Mouse (Mus musculus) gastrocnemius, postnatal 25 days (tissue): Measurements from ENCODE around the gene Zfp72. TPM values are rescaled to one million over a fixed set of nuclear protein-coding genes. Genes with fewer than 3 reads are reported as not detected.

ENCODE experiments used
- DNase-seq: peaks from one replicate; pipeline ENCODE4 v3.0.0; 2022
- long read RNA-seq, 2 experiments: library from polyadenylated mRNA; stranded (forward); transcript quantifications; one replicate each; pipeline ENCODE4 v2.0.0; 2021
- microRNA-seq, 2 experiments: library from miRNA; unstranded; fragments of <30 nt; microRNA quantifications; one replicate each; pipeline ENCODE4 v1.2.0; 2021; ENCODE audit warnings: borderline replicate concordance in 2 of 2
- total RNA-seq, 2 experiments: library from RNA; stranded (reverse); gene quantifications; 1 replicate in 1 of 2; 2 replicates in 1 of 2; pipeline ENCODE4 v1.2.3; 2021

The Zfp72 gene
- total RNA-seq, result 1 to 10 TPM; 2.6 to 2.7 TPM
- long read RNA-seq, experiment 1, result 0 reads
- long read RNA-seq, experiment 2, result 0 reads

DNA sequence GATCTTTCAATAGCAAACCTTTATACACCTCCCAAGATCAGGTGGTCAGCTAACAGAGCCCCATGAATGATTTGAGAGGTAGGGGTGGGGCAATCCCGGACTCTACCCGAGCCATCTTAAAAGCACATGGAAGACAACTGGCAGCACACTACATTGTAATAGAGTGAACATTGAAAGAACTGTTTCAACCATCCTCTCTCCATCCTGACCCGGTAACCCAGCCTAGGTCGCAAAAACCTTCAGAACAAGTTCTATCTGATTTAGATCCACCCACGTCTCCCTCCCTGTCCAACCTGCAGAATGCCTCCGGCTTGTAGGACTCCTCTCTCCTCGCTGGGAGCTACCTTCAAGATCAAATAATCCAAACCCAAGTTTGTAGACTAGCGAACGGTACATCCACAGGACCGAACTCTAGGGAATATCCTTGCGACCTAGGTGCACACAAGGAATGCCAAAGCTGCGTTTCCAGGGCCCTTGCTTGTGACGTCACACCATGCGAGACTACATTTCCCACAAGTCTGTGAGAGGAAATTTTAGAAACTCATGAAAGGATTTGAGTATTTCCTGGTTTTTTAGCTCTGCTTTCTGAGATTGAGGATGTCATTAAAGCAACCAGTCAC, at the start of gene Zfp72:
Zfp72 (minus strand) TSS at position 466 of the 620 bp plus-strand sequence.
- peak; percentile 36 for DNase-seq

DNA sequence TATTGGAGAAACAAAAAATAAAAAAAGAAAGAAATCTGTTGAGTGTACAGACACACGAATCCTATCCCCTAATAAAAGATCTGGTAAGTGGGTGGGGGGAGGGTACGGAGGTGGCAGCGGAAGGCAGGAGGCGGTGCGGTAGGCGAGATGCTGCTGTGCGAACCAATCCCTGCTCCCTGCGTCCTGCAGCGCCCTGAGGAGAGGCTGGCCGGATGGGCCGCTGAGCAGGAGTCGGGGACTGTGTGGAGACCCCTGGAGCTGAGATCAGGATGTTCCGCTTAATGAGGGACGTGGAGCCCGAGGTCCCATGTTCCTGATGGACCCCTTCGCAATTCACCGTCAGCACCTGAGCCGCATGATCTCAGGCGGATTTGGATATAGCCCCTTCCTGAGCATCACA, 49.3 kb upstream of the Zfp72 start:
- DNase-seq, result no peak

GRCm38 (mm10) chr13:74399298-74399839, 8.7 kb upstream of the Zfp72 start, which contains the start of gene Ftl1-ps1:
Gene Ftl1-ps1 (plus strand): TSS chr13:74399694.
- no peak for DNase-seq

GRCm38 (mm10) chr13:74391156-74391555, 520 bp upstream of the Zfp72 start:
- no peak for DNase-seq

DNA sequence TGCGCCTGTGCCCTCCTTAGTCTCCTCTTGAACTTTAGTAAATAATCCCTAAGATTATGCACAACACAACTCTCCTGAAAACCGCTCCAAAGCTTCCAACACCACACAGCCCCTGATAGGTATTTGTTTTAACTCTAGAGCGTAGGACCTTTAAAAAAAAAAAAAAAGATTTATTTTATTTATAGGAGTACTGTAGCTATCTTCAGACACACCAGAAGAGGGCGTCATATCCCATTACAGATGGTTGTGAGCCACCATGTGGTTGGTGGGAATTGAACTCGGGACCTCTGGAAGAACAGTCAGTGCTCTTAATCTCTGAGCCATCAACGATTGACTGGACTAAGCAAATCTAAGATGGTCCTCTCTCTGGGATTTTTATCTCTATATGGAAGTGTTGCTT, 906 bp downstream of the Zfp72 start:
- no peak for DNase-seq

DNA sequence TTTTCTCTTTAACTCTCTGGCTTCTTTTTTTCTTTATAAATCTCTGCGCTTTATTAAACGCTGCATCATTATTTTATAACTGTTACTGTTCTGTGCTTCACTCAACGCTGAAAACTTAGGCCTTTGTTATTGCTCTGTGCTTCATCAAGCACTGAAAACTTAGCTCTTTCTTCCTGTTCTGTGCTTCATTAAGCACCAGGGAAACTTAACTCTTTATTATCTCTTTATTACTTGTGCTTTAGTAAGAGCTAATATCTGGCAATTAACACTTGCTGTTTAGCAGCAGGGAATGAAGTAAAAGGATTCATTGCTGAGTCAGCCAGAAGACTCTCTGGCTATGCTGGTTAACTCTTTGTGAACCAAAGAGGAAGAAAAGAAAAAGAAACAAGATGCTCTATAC, 8.3 kb downstream of the Zfp72 start:
- DNase-seq, result no peak

DNA sequence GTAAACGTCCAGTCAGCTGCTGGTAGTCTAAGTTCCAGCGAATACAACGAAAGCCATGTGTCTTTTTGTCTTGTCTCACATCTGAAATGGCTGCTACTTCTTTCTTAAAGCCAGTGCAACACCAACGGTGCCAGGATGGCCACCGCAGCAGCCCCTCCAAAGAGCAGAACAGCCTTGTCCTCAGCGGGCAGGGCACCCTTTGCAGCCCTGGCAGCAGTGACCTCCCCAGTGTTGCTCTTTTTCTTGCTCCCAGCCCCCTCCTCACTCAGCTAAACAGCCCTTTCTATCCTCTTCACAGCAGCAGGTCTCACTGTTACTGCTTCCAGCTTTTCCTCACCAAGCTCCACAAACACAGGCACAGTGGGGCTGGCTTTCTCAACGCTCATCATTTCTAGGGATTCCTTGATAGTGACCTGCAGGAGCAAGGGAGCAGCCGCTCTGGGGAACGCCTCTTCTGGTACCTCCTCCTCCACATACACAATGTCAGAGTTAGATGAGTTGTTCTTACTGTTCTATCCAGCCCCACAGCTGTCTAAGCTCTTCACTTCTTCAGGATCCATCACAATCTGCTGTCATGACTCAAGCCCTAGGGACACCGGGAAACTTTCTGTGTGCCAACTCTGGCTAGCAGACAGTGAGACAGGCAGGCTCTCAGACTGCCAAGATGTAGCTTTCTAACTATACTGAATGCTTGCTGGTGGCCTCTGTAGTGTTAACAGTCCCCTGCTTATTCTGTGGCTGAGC, 8.9 kb downstream of the Zfp72 start:
- no peak for DNase-seq

GRCm38 (mm10) chr13:74363859-74364235, 26.8 kb downstream of the Zfp72 start, which contains the start of gene Lrrc14b:
Gene Lrrc14b (minus strand): TSS chr13:74364005.
- peak; percentile 76 for DNase-seq

GRCm38 (mm10) chr13:74363176-74363858, 27.3 kb downstream of the Zfp72 start:
- DNase-seq, result peak; percentile 57

DNA sequence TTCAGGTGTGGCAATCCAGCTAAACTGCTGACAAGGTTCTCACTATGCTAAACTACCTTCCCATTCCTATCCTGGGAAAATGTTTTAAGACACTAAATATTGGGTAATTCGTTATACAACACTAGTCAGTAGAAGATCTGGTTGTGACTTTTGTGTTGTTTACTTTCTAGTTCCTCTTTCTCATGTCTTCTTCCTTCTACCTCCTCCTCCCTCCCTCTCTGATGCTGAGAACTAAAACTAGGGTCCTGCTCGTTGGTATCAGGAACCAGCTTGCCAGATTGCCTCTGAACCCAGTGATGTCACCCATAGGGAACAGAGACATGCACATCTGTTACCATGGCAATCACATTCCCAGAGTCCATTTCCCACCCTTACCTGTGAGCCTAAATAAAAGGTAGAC, 28.4 kb downstream of the Zfp72 start:
- DNase-seq, result no peak

DNA sequence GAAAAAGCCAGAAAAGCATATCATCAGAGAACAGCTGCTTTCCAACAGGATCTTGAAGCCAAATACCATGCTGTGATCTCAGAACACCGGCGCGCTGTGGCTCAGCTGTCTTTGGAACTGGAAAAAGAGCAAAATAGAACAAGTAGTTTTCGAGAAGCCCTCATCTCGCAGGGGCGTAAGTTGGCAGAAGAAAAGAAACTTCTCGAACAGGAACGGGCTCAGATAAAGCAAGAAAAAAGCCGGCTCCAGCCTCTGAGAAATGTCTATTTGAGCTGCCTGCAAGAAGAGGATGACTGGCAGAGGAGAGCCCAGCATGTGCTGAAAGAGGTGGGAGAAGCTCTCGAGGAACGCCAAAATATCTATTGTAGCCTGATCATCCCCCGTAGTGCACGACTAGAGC, 34.1 kb downstream of the Zfp72 start:
- no peak for DNase-seq

GRCm38 (mm10) chr13:74350435-74350906, 40.2 kb downstream of the Zfp72 start:
- DNase-seq, result no peak

DNA sequence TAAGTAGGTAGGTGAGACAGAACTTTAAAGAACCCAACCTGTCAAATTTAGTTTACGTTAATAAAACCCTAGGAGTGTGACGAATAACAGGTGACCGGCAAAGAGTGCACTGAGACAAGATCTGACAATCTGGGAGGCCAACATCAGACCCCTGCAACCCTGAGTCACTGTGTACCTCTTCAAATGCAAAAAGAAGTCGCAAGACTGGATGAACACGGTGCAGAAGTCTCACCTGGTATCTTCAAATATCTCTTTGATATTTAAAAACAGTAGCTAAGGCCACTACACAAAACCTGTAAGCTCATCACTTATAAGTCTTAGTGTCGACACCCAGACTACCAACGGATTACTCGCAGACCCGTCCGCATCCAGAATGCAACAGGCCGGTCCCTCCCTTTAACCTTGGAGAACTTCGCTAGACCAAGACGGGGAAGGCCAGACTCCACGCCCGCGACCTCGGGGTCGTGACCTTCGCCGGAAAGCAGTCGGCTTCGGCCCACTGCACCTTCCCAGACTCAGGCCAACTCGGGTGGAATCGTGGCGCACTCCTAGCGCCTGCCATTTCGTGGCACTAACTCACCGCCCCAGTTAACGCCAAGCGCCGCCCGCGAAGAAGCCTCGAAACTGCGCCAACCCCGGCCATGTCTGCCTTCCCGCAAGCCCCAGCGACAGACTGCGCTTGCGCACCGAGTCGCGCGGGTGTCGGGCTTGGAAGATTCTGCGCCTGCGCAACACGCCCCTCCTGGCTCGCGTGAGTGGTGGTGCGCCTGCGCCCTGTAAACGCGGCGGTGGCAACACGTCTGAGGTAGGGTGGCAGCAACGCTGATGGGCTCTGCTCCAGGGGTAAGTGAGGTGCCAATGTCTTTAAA, 40.8 kb downstream of the Zfp72 start, which contains the start of the genes Sdha and Ccdc127:
Sdha (minus strand) TSS at position 715 of the 869 bp plus-strand sequence.
Ccdc127 (plus strand) TSS at position 744 of the 869 bp plus-strand sequence.
- peak; percentile 95 for DNase-seq

GRCm38 (mm10) chr13:74341036-74341435, 49.6 kb downstream of the Zfp72 start:
- no peak for DNase-seq

- no peak for DNase-seq
Measured at GRCm38 (mm10) chr13:74329321-74329720, 61.3 kb downstream of the Zfp72 start.

Small RNA genes lying within 50 kb of the gene (microRNA-seq; reads per million reads assigned to microRNA genes)
- 0 reads per million in 2 experiments for gene Mir692-3

Other genes starting within 250 kb of the Zfp72 start
- gene Exoc3, start 182.1 kb downstream of the Zfp72 start, total RNA-seq, result 10 to 100 TPM; 29.7 to 33.5 TPM
- not detected for gene Ahrr, start 98.5 kb downstream of the Zfp72 start, total RNA-seq
- 10 to 100 TPM; 16.3 to 20.3 TPM for gene Pdcd6, start 73.3 kb downstream of the Zfp72 start, total RNA-seq
- gene Sdha, start 40.6 kb downstream of the Zfp72 start, total RNA-seq, result 100 to 1,000 TPM; 660 to 663 TPM
- gene Ccdc127, start 40.5 kb downstream of the Zfp72 start, total RNA-seq, result 10 to 100 TPM; 39.8 to 42.3 TPM
- 10 to 100 TPM; 69.7 to 84.2 TPM for gene Lrrc14b, start 26.8 kb downstream of the Zfp72 start, total RNA-seq
- gene Ftl1-ps1, start 8.9 kb upstream of the Zfp72 start, total RNA-seq, result 100 to 1,000 TPM; 203 to 229 TPM
- 1 to 10 TPM; 4.9 to 5.9 TPM for gene Zfp825, start 103.2 kb upstream of the Zfp72 start, total RNA-seq
- gene Erap1, start 248.7 kb upstream of the Zfp72 start, total RNA-seq, result 10 to 100 TPM; 24.0 to 33.5 TPM